Mouse (Mus musculus): ENCODE data around the gene Akap13.

DNA sequence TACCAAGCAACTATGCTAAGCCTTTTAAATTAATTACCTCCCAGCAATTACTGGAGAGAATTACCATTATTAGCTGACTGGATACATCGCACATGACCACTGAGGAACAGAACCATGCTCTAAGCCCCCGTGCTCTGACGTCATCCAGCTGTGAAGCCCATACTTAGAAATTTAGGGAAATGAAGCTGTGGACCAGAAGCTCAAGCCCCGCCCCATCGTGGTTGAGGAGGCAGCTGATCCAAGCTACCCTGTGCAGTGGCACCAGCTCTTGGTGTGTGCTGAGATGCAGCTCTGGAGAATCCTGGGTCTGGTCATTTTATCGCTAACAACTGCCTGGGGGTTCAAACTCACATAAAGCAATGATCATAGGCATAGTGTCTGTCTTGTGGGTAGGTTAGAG is 41.4 kb upstream of the Akap13 start:
- TF ChIP-seq ZNF384 (IDR thresholded peaks at IDR 0.05; ENCODE audit: low read depth, low read length) (no peak), MAFK (IDR thresholded peaks at IDR 0.05; ENCODE audit: insufficient read depth, low read depth, low read length) (no peak), HCFC1 (IDR thresholded peaks at IDR 0.05; ENCODE audit: borderline replicate concordance, insufficient read depth, low read length) (no peak)
